Mouse (Mus musculus): Measurements from ENCODE around the gene Tab1.

GRCm38 (mm10) chr15:80192847-80193246 is 59.9 kb downstream of the Tab1 start:
- no peak for TF ChIP-seq POLR2A (IDR thresholded peaks at IDR 0.05; ENCODE audit: borderline replicate concordance, insufficient read depth, low read length)
- TF ChIP-seq CTCF (IDR thresholded peaks at IDR 0.05; ENCODE audit: borderline replicate concordance, insufficient read depth, low read depth, low read length) = no peak

Data from cerebellum, adult 2 months (tissue).